Mouse (Mus musculus) gastrocnemius, adult 8-10 months (tissue): ENCODE results near the gene Susd5. TPM values are rescaled to one million over a fixed set of nuclear protein-coding genes. Genes with fewer than 3 reads are reported as not detected.
"Not testable (repeated sequence)": the region's sequence is repeated elsewhere in the genome, so short reads cannot be mapped to it uniquely, and the experiment has no call there.

Experiments
- DNase-seq, 2 experiments: peaks; one replicate each; pipeline ENCODE4 v3.0.0; 2022; ENCODE audit warnings: low spot score in 2 of 2
- total RNA-seq, 4 experiments: library from RNA; stranded (reverse); gene quantifications; 2 replicates each; pipeline ENCODE4 v1.2.4; 2022

Gene Susd5
- total RNA-seq, 4 experiments from 2014 or later: 0.24 to 0.52 (median 0.41) TPM

DNA sequence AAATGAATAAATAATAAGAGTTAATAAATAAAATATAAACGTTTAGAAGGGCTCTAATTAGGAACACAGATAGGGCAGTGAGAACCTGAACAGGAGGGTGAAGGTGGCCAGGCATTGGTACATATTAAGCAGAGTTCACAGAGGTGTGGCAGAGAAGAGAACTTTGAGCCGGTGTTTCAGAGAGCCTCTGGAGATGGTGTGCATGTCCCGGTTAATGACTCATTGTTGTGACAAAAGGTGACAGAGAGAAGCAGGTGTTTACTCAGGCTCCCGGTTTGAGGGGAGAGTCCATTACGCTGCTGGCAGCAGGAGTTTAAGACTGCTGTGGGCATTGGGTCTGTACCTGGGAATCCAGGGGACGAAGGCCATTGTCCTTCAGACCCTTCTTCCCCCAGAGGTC lies 12.4 kb downstream of the Susd5 start:
- no peak for DNase-seq

DNA sequence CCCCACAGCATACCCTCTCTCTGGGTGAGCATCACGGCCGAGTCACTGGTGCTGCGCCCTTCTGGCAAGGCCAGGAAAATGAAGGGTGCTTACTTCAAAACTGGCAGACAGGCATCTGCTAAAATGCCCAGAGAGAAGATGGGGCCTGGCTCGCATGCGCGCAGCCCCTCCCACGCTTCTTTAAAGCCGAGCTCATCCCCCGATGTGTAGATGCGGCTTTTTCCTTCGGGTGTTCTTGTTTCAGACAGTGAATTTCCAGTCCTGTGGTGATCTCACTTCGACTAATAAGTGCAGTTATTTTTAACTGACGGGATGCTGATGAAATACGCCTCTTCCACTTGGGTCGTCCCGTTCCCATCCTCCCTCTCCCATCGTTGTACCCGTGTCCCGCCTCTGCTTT lies 16.7 kb downstream of the Susd5 start:
- no peak for DNase-seq

DNA sequence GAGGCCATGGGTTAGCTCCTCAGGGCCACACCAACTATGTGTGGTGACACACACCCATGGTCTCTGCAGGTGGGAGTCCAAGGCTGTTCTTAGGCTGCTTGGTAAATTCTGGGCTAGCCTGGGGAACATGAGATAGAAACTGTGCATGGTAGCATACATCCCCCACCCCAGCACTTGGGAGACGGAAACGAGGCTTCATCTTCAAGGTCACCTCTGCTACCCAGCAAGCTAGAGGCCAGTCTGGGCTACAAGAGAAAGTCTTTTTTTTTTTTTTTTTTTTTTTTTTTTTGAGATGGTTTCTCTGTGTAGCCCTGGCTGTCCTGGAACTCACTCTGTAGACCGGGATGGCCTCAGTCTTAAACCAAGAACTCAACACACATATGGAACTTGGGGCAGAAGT lies 29.5 kb downstream of the Susd5 start:
- no peak for DNase-seq

DNA sequence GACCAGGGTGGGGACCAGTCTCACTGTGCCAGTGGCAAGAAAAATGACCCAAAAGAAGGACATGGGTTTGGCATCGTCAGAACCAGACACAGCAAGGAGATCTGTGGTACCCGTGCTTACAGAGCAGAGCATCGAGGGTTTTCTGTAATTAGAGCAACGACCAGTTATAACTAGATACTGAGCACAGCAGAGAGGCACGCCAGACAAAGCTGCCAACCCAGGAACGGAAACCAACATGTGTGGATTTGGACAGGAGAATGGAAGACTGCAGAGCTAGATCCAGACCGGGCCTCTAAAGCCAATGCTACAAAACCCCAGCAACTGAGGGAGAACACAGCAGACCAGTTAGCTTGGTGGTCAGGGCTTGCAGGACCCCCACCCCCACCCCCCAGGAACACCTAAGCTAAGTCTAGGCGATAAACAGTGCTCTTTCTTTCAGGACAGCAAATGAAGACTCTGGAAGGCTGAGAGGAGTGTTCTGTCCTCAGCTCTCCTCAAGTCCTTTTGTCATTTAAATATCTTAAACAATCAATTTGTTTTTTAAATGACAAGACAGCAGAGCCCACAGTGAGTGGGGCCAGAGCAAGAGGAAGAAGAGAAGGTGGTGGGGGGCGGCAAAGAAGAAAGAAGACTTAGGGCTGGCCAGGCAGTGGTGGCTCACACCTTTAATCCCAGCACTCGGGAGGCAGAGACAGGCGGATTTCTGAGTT lies 30.3 kb downstream of the Susd5 start:
- DNase-seq: no peak

DNA sequence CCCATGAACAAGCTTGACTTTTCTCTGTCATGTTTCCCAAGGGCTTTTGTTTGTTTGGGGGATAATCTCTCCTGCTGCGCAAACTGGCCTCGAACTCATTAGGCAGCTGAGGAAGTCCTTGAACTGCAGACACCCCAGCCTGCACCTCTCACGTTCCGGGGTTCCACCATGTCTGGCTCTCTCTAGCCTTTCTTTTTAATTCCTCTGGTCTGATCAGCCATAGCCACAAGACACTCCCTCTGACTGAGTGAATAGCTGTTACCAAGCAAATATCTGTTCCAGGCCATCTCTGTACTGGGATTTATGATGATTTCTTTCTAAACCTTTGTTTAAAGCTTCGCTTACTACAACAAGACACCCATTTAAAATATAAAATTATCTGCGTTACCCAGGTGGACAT lies 31.9 kb downstream of the Susd5 start:
- DNase-seq: not testable (repeated sequence)

DNA sequence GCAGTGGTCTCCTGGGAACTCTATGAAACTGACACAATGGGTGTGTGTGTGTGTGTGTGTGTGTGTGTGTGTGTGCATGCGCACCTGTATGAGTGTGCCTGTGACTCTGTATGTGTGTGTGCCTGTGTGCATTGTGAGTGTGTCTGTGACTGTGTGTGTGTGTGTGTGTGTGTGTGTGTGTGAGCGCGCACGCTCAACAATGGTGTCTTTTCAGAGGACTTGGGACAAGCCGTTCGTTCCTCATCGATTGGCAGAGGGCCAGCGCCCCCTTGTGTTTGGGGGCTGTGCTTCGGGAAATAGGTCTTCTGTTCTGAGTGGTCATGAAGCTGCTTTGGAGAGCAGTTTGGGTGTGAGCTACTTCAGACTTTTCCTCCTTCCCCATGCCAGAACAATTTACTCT lies 35.2 kb downstream of the Susd5 start:
- not testable (repeated sequence) for DNase-seq

DNA sequence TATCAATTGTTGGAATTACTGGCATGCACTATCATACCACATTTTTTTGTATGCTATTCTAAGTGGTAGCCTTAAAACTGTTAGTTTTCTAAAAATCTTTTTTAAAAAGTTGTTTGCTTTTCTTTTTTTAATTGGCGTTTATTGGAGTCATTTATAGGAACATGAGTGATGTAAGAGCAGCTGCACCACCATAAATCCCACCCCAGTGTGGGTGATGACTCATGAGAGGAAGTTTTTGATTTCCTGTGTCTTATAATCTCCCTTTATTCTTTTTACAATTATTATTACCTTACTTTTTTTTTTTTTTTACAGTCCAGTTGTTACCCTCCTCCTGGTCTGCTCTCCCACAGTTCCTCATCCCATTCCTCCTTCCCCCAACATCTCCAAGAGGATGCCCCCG lies 37.9 kb downstream of the Susd5 start:
- no peak for DNase-seq

DNA sequence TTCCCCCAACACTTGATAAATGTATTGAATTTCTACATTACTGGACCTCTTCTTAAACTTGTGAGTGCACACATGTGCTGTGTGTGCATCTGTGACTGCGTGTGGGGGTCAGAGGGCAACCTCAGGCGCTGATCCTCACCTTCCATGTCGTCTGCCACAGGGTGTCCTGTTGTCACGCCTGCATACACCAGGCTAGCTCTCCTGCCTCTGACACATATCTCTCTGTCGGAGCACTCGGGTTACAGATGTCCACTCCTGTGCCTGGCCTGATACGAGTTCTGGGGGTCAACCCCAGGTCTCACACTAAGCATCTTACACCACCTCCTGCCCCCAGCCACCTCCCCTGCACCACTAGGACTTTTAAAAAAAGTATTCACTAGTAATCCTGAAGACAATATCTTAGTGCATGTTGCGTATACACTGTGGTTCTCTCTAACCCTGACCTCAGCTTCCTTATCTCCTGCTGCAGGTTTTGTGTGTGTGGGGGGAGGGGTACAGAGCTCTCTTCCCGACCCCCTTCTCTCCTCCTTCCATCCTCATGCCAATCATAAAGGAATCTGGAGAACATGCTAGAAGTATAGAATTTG lies 41.9 kb downstream of the Susd5 start:
- DNase-seq: no peak

DNA sequence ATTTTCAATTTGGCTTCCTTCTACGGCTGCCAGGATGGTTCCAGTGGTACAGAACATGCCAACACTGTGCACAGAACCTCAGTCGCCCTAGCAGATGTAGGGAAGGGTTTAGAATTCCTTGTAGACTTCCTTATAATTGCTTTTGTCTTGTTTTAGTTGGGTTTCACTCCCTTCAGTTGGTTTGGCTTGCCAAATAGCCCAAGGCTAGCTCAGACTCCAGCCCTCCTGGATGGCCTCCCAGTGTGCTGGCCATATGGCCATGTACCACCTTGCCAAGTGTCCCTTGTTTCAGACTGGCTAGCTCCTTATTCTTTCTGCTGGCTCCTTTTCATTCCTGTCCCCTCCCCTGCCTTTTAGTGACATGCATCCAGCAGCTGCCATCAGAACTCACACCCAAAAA lies 53.3 kb downstream of the Susd5 start:
- DNase-seq: no peak

DNA sequence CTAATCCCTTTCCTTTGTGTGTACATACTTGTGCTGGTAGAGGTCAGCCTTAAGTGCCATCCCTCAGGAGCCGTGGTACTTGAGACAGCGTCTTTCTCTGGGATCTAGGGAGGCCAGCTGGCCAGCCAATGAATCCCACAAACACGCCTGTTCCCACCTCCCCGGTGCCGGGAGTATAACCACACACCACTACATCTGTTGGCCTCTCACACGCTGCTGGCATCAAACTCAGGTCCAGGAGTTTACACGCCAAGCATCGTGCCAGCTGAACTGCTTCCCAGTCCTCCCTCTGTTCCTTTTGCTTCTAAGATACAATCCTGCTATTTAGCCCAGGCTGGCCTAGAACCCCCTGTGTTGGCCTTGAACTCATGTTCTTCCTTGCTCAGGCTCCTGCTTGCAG lies 54.2 kb downstream of the Susd5 start:
- DNase-seq: no peak

DNA sequence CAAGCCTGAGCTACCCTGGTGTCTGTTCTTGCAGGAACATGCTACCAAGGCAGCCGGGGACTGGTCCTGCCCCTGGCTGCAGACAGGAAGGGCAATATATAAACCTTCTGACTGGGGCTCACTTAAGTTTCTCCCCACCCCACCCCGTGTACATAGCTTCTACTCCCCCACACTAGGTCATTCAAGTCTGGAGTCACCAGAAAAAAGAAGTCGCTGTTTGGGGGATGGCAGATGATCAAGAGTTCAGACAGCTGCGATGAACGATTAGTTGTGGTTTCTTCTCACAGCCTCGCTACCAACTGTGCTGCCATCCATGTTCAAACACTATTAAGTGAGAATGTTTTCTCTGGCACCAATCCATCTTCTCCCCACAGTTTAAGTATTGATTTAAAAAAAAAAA lies 55.3 kb downstream of the Susd5 start:
- DNase-seq: no peak

DNA sequence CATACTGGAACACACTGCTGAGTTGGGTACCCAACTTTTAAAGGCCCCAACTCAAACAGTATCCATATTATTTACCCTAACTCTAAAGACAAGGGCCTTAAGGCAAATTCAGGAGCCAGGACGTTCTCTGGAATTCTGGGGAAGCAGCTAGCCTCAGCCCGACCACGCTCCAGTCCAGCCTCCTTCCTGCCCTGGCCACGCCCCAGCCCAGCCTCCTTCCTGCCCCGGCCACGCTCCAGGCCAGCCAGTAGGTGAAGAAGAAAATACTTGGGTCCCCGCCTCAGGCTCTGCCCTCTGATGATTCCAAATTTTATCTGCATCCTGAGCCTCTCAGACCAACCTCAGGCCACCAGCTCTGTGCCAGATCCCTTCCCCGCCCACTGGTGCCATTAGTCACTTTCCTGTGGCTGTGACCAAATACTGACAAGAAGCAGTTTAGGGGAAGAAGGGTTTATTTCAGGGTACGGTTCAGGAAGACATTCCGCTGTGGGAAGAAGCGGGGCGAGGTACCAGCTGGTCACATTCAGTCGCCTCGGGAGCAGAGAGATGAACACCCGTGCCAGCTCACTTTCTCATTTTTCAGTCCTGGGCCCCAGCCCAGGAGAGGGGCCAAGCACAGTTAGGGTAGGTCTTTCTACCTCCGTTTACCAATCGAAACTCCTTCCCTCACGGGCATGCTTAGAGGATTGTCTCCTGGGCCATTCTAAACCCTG lies 57.1 kb downstream of the Susd5 start:
- DNase-seq: no peak

DNA sequence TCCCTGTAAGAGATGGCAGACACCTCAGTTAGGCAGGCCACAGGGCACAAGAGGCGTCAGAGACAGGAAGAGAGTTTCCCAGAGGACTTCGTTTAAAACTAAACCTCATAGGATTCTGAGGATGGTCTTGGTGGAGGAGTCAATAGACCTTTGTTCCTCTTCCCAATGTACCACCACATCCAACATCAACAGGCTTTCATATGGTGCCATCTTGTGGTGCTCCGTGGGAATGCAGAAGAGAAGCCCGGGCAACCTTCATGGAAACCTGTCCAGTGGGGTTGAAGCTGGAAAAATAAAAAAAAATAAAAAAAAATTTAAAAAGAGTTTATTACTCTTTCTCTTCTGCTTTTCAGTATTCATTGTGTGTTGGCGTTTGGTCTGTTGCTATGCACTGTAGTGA lies 59.7 kb downstream of the Susd5 start:
- peak; percentile 21 to 30 for DNase-seq

DNA sequence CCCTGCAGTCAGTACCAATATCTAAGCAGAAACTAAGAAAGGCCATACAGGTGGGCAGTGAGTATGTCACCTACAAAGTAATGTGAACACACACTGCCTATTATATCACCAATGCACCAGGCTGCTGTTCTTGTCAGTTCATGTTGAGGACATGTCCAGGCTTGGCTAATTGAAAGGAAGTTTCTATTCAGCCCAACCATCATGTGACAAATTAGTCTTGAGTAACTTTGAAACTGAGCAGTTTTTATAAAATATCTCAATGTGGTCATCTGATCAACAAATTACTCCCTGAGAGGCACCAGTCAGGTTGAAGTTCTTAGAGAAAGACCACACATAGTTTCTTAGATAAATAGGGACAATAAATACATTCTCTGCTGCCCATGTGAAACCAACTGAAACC lies 65.9 kb downstream of the Susd5 start:
- DNase-seq: not testable (repeated sequence)

DNA sequence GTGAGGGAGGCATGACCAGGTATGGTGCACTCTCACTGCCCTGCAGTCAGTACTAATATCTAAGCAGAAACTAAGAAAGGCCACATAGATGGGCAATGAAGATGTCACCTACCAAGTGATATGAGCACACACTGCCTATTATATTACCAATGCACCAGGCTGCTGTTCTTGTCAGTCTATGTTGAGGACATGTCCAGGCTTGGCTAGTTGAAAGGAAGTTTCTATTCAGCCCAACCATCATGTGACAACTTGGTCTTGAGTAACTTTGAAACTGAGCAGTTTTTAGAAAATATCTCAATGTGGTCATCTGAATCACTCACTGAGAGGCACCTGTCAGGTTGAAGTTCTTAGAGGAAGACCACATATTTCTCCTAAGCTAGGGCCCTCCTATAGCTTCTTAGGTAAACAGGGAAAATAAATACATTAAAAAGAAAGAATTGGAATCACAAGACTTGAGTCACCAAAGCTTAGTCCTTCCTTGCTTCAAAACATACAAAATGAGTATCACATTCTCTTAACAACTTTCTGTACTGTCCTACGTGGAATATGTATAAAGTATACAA lies 72.4 kb downstream of the Susd5 start:
- DNase-seq: not testable (repeated sequence)

Other genes with a start within 250 kb of the Susd5 start
- 10 to 100 TPM; 12.6 to 18.0 (median 16.6) TPM for gene Ubp1, start 126.2 kb upstream of the Susd5 start, total RNA-seq
- gene Fbxl2, start 10.9 kb upstream of the Susd5 start, total RNA-seq: under 1 TPM; 0.39 to 0.65 (median 0.56) TPM